Mouse (Mus musculus) heart, embryonic 16.5 days (tissue): Measurements from ENCODE around the gene Arap2. TPM values are rescaled to one million over a fixed set of nuclear protein-coding genes. Genes with fewer than 3 reads are reported as not detected.
A peak's percentile ranks its signal among the peaks of the same experiment; 100 is the strongest.

Experiments
- ATAC-seq: fragments of 200-750 bp; cut with Nextera tagmentation; replicated peaks from 2 replicates; pipeline ENCODE4 v1.8.0; 2017; ENCODE audit warnings: moderate number of reproducible peaks; ENCODE audit not compliant: insufficient read depth, low FRiP score; ENCODE audit errors: extremely low read depth
- H3K27ac ChIP-seq: fragments of 300-500 bp; sonication (generic); 2 replicates; pipeline ENCODE4 v1.5.1; 2014; ENCODE audit warnings: mild to moderate bottlenecking, low read length, control low read depth, moderate library complexity
- H3K27me3 ChIP-seq: fragments of 300-500 bp; sonication (generic); 2 replicates; pipeline ENCODE4 v1.6.1; 2014; ENCODE audit warnings: low read length, mixed read lengths; ENCODE audit not compliant: control insufficient read depth, insufficient read depth
- H3K36me3 ChIP-seq: fragments of 300-500 bp; sonication (generic); 2 replicates; pipeline ENCODE4 v1.6.1; 2014; ENCODE audit not compliant: control insufficient read depth, insufficient read depth
- H3K4me1 ChIP-seq: fragments of 300-500 bp; sonication (generic); 2 replicates; pipeline ENCODE4 v1.6.1; 2014; ENCODE audit warnings: low read length, mixed read lengths; ENCODE audit not compliant: control insufficient read depth, insufficient read depth
- H3K4me2 ChIP-seq: fragments of 300-500 bp; sonication (generic); 2 replicates; pipeline ENCODE4 v1.6.1; 2014; ENCODE audit warnings: low read depth, mild to moderate bottlenecking, control low read depth, low read length
- H3K4me3 ChIP-seq: fragments of 300-500 bp; sonication (generic); 2 replicates; pipeline ENCODE4 v1.5.1; 2014; ENCODE audit warnings: mild to moderate bottlenecking, control low read depth, low read length
- H3K9ac ChIP-seq: fragments of 300-500 bp; sonication (generic); 2 replicates; pipeline ENCODE4 v1.6.1; 2014; ENCODE audit warnings: low read length, control low read depth
- H3K9me3 ChIP-seq: fragments of 300-500 bp; sonication (generic); replicated peaks from 2 replicates; pipeline ENCODE4 v1.6.1; 2016; ENCODE audit warnings: low read length; ENCODE audit not compliant: control insufficient read depth
- WGBS: fragments of 180-500 bp; shearing (Covaris S2); extraction: QIAGEN DNeasy Blood & Tissue Kit; methylation state at CpG from one replicate; pipeline ENCODE4 v1.1.7; 2014; 5-methylcytosine and 5-hydroxymethylcytosine counted together
- polyA plus RNA-seq: library from polyadenylated mRNA; unstranded; fragments of >200 nt; fragmentation: Nextera tagmentation; extraction: Ambion mirVana; gene quantifications from 2 replicates; pipeline ENCODE4 v1.2.1, GENCODE M21; 2015

Arap2 gene
- polyA plus RNA-seq, 1 experiment from 2014 or later, result 3.6 TPM

DNA sequence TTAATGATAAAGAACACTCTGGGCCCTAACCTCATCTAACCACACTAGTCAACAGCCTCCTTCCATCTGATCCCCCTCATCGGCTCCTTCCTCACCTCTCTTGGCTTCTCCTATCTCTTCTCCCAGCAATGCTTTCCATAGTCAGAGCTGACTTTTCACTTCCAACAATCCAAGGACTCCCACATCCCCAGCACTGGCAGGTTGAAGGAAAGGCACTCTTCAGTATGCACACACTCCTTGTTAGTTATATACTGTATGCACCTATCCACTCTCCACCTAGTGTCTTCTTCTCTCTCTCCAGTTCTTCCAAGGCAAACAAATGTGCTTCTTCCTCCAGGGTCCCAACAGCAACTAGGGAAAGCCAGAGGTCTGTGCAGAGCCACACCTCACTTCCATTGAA, 50.0 kb downstream of the Arap2 start:
- H3K4me1 ChIP-seq, result peaks cover 2% of the 10 kb centered on the region; the same call in 1 of the 2 replicates
- H3K9me3 ChIP-seq, result no peaks in the 10 kb centered on the region
- peak overlapping the region; percentile 51 for H3K27ac ChIP-seq
- WGBS, result 45% methylated on average over 1 of the region's 1 CpGs
- no peaks in the 10 kb centered on the region for H3K36me3 ChIP-seq
- H3K9ac ChIP-seq, result no peak overlapping the region
- no peak overlapping the region for H3K4me2 ChIP-seq
- no peak overlapping the region for H3K4me3 ChIP-seq
- no peak for ATAC-seq
- no peaks in the 10 kb centered on the region for H3K27me3 ChIP-seq

DNA sequence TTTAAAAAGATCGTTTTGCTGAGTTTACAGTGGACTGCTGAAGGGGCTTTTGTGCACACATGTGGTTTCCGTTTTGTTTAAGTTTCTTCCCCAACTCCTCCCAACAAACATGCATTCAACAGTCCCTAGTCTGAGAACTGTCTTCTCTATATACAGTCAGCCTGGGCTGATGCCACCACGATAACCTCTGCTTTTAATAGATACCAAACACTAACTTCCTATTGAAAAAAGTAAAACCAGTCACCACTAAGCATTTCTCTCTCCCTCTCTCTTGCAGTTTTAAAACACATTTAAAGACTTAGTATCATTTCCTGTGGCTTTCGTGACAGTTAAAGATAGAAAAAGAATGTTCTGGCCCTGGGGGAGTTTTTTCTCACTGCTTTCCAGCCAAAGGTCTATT, 50.5 kb downstream of the Arap2 start:
- H3K9ac ChIP-seq, result no peak overlapping the region

DNA sequence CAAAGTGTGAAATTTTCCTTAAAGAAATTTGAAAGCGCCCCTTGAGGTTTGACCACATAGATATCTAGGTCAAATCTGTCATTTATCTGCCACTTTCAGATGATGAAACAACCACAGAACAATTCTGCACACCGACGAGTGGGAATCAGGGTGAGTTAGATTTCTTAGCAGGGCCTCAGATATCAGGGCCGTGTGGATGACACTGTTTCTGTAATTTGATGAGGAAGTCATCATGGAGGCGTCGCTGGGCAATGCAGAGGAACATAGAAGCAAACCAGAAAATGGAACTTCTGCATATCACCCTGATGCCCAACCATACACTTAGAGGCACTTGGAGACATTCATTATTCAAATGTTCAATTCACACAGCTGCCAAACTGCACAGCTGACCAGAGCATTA, 55.0 kb downstream of the Arap2 start:
- no peak overlapping the region for H3K27ac ChIP-seq
- 60% methylated on average over 6 of the region's 6 CpGs for WGBS
- H3K4me1 ChIP-seq, result peaks cover 2% of the 10 kb centered on the region; the same call in 1 of the 2 replicates
- no peak overlapping the region for H3K9ac ChIP-seq
- H3K36me3 ChIP-seq, result no peaks in the 10 kb centered on the region
- H3K27me3 ChIP-seq, result no peaks in the 10 kb centered on the region
- no peak overlapping the region for H3K4me3 ChIP-seq
- H3K4me2 ChIP-seq, result no peak overlapping the region
- ATAC-seq, result no peak
- H3K9me3 ChIP-seq, result no peaks in the 10 kb centered on the region

More for the DNA sequence above, 50.5 kb downstream of the Arap2 start:
- ATAC-seq, result no peak; the same call in 1 of the 2 replicates
- Histone ChIP-seq H3K27me3 (no peaks in the 10 kb centered on the region), H3K4me1 (peaks cover 2% of the 10 kb centered on the region; the same call in 1 of the 2 replicates), H3K4me2 (no peak overlapping the region), H3K36me3 (no peaks in the 10 kb centered on the region), H3K9me3 (no peaks in the 10 kb centered on the region), H3K27ac (no peak overlapping the region), H3K4me3 (no peak overlapping the region)
- WGBS, result 46% methylated on average over 4 of the region's 4 CpGs

DNA sequence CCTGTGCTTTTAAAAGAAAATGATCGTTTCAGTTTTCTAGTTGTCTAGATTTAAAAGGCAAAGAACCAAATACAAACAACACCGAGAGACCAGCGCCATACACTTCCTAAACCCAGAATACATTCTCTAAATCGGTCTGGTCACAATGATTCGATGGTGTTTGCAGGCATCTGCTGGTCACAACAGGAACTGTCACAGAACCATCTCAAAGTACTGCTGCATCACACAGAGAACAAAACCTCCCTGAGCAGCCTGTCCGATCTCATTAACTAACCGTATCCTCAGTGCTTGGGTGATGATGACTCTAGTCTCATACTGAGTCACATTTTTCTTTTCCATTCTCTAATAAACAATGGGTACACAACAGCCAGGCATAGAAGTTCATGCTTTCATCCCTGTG, 59.1 kb downstream of the Arap2 start:
- no peaks in the 10 kb centered on the region for H3K4me1 ChIP-seq
- H3K4me2 ChIP-seq, result no peak overlapping the region
- H3K4me3 ChIP-seq, result no peak overlapping the region
- no peaks in the 10 kb centered on the region for H3K27me3 ChIP-seq
- H3K9me3 ChIP-seq, result no peaks in the 10 kb centered on the region
- H3K9ac ChIP-seq, result no peak overlapping the region
- no peak overlapping the region for H3K27ac ChIP-seq
- H3K36me3 ChIP-seq, result no peaks in the 10 kb centered on the region
- no peak for ATAC-seq
- 53% methylated on average over 7 of the region's 7 CpGs for whole genome bisulfite sequencing

DNA sequence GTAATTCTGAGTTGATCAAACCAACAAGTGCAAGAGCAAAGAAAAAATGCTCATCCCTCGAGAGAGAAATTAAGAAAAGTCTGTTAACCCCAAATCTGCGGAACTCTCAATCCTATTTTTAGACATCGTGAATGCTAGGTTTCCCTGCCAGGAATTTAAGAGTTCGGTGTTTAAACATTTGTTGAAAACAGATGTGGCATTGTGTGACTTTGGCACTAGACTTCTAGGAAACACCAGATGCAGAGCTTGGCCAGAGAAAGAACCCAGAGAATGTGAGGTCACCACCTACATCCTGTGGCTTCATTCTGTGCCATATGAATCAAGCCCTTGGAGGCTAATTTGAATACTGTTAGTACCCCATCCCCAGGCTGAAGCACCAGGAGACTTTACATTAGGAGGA, 76.0 kb downstream of the Arap2 start:
- no peak overlapping the region for H3K4me2 ChIP-seq
- no peaks in the 10 kb centered on the region for H3K4me1 ChIP-seq
- no peak overlapping the region for H3K27ac ChIP-seq
- ATAC-seq, result no peak
- no peak overlapping the region for H3K9ac ChIP-seq
- H3K4me3 ChIP-seq, result no peak overlapping the region
- WGBS, result 56% methylated on average over 4 of the region's 4 CpGs
- H3K9me3 ChIP-seq, result no peaks in the 10 kb centered on the region
- no peaks in the 10 kb centered on the region for H3K36me3 ChIP-seq
- no peaks in the 10 kb centered on the region for H3K27me3 ChIP-seq

DNA sequence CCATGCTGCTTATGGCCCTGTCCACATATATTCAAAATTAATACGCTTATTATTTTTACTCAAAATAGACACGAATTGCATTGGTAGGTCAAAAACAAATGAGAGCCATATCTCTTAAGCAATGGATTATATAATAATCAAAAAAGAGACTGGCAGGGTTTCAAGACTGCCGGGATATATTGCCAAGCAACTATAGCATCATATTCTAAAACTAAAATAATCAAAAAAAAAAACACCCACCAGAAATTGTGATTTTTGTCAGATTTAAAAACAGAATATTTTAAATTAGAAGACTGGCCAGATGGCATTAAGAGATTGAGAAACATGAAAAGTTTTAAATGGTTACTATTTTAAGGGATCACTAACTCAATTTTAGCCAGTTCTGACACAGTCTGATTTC, 82.2 kb downstream of the Arap2 start:
- 71% methylated on average over 3 of the region's 3 CpGs for WGBS

DNA sequence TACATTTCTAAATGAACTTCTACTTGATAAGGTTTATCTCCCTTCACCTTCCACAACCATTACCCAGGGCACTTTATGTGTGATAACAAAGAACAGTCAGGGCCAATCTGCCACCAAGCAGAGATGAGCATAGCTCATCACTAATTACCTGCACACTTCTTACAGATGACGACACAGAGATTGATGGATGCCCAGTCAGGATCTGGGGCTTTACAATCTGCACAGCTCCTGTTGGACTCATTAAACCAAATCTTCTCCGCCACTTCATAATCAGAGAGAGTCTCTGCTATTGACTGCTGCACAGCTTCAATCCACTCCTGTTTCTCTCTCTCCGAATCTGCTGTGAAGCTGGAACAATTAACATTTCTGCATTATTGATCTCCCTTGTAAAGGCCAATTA, 82.8 kb downstream of the Arap2 start:
- H3K4me1 ChIP-seq, result no peaks in the 10 kb centered on the region
- WGBS, result 74% methylated on average over 3 of the region's 3 CpGs
- H3K4me2 ChIP-seq, result no peak overlapping the region
- no peak overlapping the region for H3K4me3 ChIP-seq
- no peaks in the 10 kb centered on the region for H3K27me3 ChIP-seq
- H3K9me3 ChIP-seq, result no peaks in the 10 kb centered on the region
- ATAC-seq, result no peak
- H3K36me3 ChIP-seq, result no peaks in the 10 kb centered on the region
- H3K9ac ChIP-seq, result no peak overlapping the region
- no peak overlapping the region for H3K27ac ChIP-seq

More for the DNA sequence above, 82.2 kb downstream of the Arap2 start:
- Histone ChIP-seq H3K27ac (no peak overlapping the region), H3K9me3 (no peaks in the 10 kb centered on the region), H3K4me2 (no peak overlapping the region), H3K4me1 (no peaks in the 10 kb centered on the region), H3K9ac (no peak overlapping the region), H3K36me3 (no peaks in the 10 kb centered on the region), H3K27me3 (no peaks in the 10 kb centered on the region), H3K4me3 (no peak overlapping the region)
- ATAC-seq, result no peak

DNA sequence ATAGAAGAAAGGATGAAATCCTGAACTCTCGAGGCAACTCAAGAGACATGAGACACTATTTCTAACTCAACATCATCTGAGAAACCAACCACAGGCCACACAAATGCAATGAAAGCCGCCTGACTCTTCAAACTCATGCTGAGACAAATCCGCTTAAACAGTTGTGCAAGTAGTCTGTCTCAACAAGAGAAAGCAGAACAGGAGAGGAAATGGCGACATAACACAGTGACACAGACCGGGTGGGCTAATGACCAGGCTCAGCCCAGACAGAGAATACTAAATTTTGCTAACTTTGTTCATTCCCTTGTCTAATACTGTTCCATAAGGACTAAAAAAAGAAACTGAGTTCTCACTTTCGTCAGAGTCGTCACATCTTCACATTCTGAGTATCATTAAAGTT, 88.6 kb downstream of the Arap2 start:
- ATAC-seq, result no peak
- no peaks in the 10 kb centered on the region for H3K4me1 ChIP-seq
- H3K36me3 ChIP-seq, result no peaks in the 10 kb centered on the region
- H3K4me2 ChIP-seq, result no peak overlapping the region
- 82% methylated on average over 7 of the region's 7 CpGs for WGBS
- no peaks in the 10 kb centered on the region for H3K9me3 ChIP-seq
- H3K27ac ChIP-seq, result no peak overlapping the region
- no peak overlapping the region for H3K4me3 ChIP-seq
- H3K27me3 ChIP-seq, result no peaks in the 10 kb centered on the region
- H3K9ac ChIP-seq, result no peak overlapping the region

DNA sequence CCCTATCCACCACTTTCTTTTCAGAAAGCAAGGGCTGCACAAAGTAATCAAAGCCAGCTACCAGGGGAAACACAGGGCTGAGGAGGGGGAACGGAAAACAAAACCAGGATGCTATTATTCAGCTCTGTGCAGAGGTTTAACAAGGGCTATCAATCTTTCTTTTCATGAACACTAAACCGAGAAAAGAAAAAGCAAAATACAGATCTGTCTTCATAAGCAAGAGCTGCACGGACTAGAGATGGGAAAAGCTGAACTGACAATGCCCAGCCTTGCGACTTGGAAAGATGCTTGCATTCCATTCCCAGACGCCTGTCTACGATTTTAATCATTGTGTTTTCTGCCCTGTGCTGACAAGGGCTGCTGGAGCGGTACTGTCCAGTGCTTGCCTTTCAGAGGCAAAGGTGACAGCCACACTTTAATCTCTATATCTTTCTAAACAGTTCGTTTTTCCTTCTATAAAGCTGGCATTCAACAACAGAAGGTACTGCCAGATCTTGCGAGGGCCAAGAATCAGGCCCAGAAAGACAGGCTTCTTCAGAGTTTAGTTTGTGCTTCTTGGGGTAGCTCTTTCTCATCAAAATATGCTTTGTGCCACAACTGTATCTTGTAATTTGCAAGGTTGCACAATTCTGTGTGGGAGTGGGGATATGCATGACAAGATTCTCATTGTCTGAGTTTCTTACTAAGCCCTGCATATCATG, 93.1 kb downstream of the Arap2 start:
- no peaks in the 10 kb centered on the region for H3K9me3 ChIP-seq
- WGBS, result 35% methylated on average over 9 of the region's 9 CpGs
- H3K4me1 ChIP-seq, result no peaks in the 10 kb centered on the region
- H3K4me2 ChIP-seq, result no peak overlapping the region
- H3K27ac ChIP-seq, result no peak overlapping the region
- H3K9ac ChIP-seq, result no peak overlapping the region
- no peaks in the 10 kb centered on the region for H3K36me3 ChIP-seq
- H3K27me3 ChIP-seq, result no peaks in the 10 kb centered on the region
- ATAC-seq, result no peak
- H3K4me3 ChIP-seq, result no peak overlapping the region
